Mouse (Mus musculus) intestine, postnatal 0 days (tissue): ENCODE results near the gene Oxct2b. TPM values are rescaled to one million over a fixed set of nuclear protein-coding genes. Genes with fewer than 3 reads are reported as not detected.
"Not testable (repeated sequence)": the region's sequence is repeated elsewhere in the genome, so short reads cannot be mapped to it uniquely, and the experiment has no call there.

Experiments
- ATAC-seq: fragments of 200-750 bp; cut with Nextera tagmentation; 2 replicates; pipeline ENCODE4 v1.8.0; 2017; ENCODE audit warnings: mild to moderate bottlenecking, moderate TSS enrichment, moderate library complexity
- H3K27ac ChIP-seq: fragments of 300-500 bp; sonication (generic); 2 replicates; pipeline ENCODE4 v1.5.1; 2014; ENCODE audit warnings: mild to moderate bottlenecking, low read depth, low read length, moderate library complexity
- H3K27me3 ChIP-seq: fragments of 300-500 bp; sonication (generic); replicated peaks from 2 replicates; pipeline ENCODE4 v1.6.1; 2014; ENCODE audit warnings: low read length, mixed read lengths; ENCODE audit not compliant: control insufficient read depth, insufficient read depth
- H3K36me3 ChIP-seq: fragments of 300-500 bp; sonication (generic); 2 replicates; pipeline ENCODE4 v1.6.1; 2014; ENCODE audit warnings: mild to moderate bottlenecking, moderate library complexity; ENCODE audit not compliant: control insufficient read depth, insufficient read depth
- H3K4me1 ChIP-seq: fragments of 300-500 bp; sonication (generic); replicated peaks from 2 replicates; pipeline ENCODE4 v1.6.1; 2014; ENCODE audit warnings: antibody characterized with exemption, low read length, mixed read lengths; ENCODE audit not compliant: control insufficient read depth, insufficient read depth
- H3K4me2 ChIP-seq: fragments of 300-500 bp; sonication (generic); replicated peaks from 2 replicates; pipeline ENCODE4 v1.6.1; 2014; ENCODE audit warnings: low read depth, mild to moderate bottlenecking, moderate library complexity
- H3K4me3 ChIP-seq: fragments of 300-500 bp; sonication (generic); 2 replicates; pipeline ENCODE4 v1.5.1; 2014; ENCODE audit warnings: low read depth, low read length
- H3K9ac ChIP-seq: fragments of 300-500 bp; sonication (generic); 2 replicates; pipeline ENCODE4 v1.6.1; 2014; ENCODE audit warnings: mild to moderate bottlenecking, low read depth, low read length
- H3K9me3 ChIP-seq: fragments of 300-500 bp; sonication (generic); 2 replicates; pipeline ENCODE4 v1.6.1; 2016; ENCODE audit warnings: mixed run types; ENCODE audit not compliant: control insufficient read depth
- CTCF ChIP-seq: sonication (generic); IDR thresholded peaks from 2 replicates; pipeline ENCODE4 v1.5.1; 2016; ENCODE audit warnings: low read depth, mild to moderate bottlenecking, control low read depth, antibody characterized with exemption, moderate library complexity
- WGBS: fragments of 180-500 bp; shearing (Covaris S2); extraction: QIAGEN DNeasy Blood & Tissue Kit; methylation state at CpG from one replicate; pipeline ENCODE4 v1.1.7; 2014; 5-methylcytosine and 5-hydroxymethylcytosine counted together
- polyA plus RNA-seq: library from polyadenylated mRNA; unstranded; fragments of >200 nt; fragmentation: Nextera tagmentation; extraction: Ambion mirVana; gene quantifications from 2 replicates; pipeline ENCODE4 v1.2.1, GENCODE M21; 2015

Oxct2b gene
- polyA plus RNA-seq, 1 experiment from 2014 or later = 0.52 TPM

- TF ChIP-seq CTCF = peak; percentile 73
- Histone ChIP-seq H3K36me3 (no peaks in the 10 kb centered on the region), H3K4me1 (no peaks in the 10 kb centered on the region), H3K9ac (no peak overlapping the region), H3K27me3 (no peaks in the 10 kb centered on the region), H3K4me2 (no peak overlapping the region), H3K9me3 (no peaks in the 10 kb centered on the region), H3K27ac (no peak overlapping the region), H3K4me3 (no peak overlapping the region)
- WGBS = 14% methylated on average over 4 of the region's 4 CpGs
- ATAC-seq = peak; percentile 72
Observed at GRCm38 (mm10) chr4:123155004-123155403, 38.9 kb downstream of the Oxct2b start.

DNA sequence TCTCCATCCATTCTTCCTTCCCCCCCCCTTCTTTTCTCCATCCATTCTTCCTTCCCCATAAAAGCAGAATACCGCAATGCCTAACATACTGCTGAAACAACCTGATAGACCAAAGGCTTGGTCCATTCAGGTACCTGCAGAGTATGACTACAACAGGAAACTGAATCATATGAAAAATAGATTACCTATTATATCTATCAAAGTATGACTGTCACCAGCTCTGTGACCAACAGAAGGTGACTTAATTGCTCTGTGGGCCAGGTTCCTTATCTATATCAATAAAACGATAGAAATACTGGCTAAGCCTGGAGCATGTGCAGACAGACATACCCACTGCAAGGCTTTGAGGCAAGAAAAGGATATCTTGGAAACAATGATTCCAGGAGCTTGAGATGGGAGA, 39.4 kb downstream of the Oxct2b start:
- H3K27ac ChIP-seq = no peak overlapping the region
- H3K9me3 ChIP-seq = no peaks in the 10 kb centered on the region
- no peaks in the 10 kb centered on the region for H3K4me1 ChIP-seq
- TF ChIP-seq CTCF = no peak
- ATAC-seq = peak; percentile 86
- H3K36me3 ChIP-seq = no peaks in the 10 kb centered on the region
- WGBS = 31% methylated on average over 2 of the region's 2 CpGs
- H3K27me3 ChIP-seq = no peaks in the 10 kb centered on the region
- H3K4me3 ChIP-seq = no peak overlapping the region
- no peak overlapping the region for H3K4me2 ChIP-seq
- H3K9ac ChIP-seq = no peak overlapping the region

DNA sequence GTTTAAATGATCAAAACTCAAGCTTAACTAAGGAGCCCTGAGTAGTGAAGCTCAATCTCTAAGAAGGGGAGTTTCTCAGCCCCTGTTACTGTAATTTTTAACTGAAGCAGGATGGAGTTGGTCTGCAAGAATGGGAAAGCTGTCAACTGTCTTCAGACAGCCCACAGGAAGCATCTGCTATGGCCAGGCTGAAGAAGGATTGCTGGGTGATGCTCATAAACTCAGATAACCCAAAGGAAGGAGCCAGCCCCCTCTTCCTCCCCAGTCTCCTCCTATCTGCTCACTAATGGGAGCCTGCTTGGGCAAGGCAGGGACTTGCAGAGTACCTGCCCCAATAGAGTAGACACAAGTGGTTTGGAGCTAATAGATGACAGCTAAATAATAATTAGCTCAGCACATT, 39.8 kb downstream of the Oxct2b start:
- Histone ChIP-seq H3K9me3 (no peaks in the 10 kb centered on the region), H3K36me3 (no peaks in the 10 kb centered on the region), H3K9ac (no peak overlapping the region), H3K27ac (no peak overlapping the region), H3K4me2 (no peak overlapping the region), H3K27me3 (no peaks in the 10 kb centered on the region), H3K4me1 (no peaks in the 10 kb centered on the region), H3K4me3 (no peak overlapping the region)
- no peak for TF ChIP-seq CTCF
- ATAC-seq = no peak

- Histone ChIP-seq H3K4me1 (no peaks in the 10 kb centered on the region), H3K36me3 (no peaks in the 10 kb centered on the region), H3K4me2 (no peak overlapping the region), H3K27me3 (no peaks in the 10 kb centered on the region), H3K9me3 (no peaks in the 10 kb centered on the region), H3K4me3 (no peak overlapping the region), H3K9ac (no peak overlapping the region), H3K27ac (no peak overlapping the region)
- TF ChIP-seq CTCF = no peak
- WGBS = 82% methylated on average over 6 of the region's 6 CpGs
- ATAC-seq = no peak
Observed at GRCm38 (mm10) chr4:123160571-123160970, 44.5 kb downstream of the Oxct2b start.

DNA sequence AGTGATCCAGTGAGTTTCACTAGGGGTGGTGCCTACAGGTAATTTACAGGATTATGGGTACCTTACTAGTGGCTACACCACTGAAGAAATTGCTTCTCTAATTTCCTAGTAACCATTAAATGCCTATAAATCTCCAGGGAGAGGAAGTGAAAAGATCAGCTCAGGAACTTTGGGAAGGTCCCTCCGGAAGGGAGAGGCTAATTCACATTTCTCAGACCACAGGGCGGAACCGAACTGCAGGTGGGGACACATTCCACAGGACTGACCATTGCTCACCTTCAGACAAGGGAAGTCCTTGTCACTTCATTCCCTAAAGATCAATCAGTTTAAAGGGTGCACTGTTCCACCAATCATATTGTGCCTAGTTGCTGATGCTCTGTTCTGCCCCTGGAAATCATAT, 45.2 kb downstream of the Oxct2b start:
- not testable (repeated sequence) for H3K27me3 ChIP-seq, H3K9me3 ChIP-seq, H3K4me2 ChIP-seq, H3K4me1 ChIP-seq, H3K36me3 ChIP-seq, H3K4me3 ChIP-seq, ATAC-seq, H3K9ac ChIP-seq, H3K27ac ChIP-seq
- WGBS = 70% methylated on average over 3 of the region's 3 CpGs

- Histone ChIP-seq H3K36me3 (no peaks in the 10 kb centered on the region), H3K4me2 (no peak overlapping the region; the same call in 1 of the 2 replicates), H3K4me3 (no peak overlapping the region), H3K9ac (no peak overlapping the region), H3K27ac (no peak overlapping the region), H3K9me3 (no peaks in the 10 kb centered on the region; the same call in 1 of the 2 replicates), H3K27me3 (no peaks in the 10 kb centered on the region), H3K4me1 (no peaks in the 10 kb centered on the region)
- WGBS = 9% methylated on average over 15 of the region's 15 CpGs
- TF ChIP-seq CTCF = no peak
- no peak for ATAC-seq
Observed at GRCm38 (mm10) chr4:123162305-123162917, 46.3 kb downstream of the Oxct2b start.

DNA sequence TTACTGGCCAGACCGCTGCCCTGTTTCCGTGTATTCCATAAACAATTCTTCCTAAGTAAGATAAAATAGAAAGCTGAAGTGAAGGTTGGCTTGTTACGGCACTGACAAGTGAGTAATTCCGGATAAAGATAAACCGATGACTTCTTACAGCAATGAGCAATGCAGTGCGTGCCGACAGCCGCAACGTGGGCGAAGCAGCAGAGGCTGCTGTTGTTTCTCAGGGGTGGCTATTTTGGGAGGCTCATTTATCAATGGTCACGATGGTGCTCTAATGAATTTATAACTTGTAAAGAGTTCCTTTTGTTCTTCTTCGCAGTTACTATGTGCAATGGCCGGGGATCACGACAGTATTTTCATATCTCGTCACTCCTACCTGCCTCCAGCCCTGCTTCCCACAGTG, 48.1 kb downstream of the Oxct2b start:
- WGBS = 65% methylated on average over 15 of the region's 15 CpGs
- TF ChIP-seq CTCF = no peak
- ATAC-seq = no peak
- H3K4me2 ChIP-seq = no peak overlapping the region
- no peaks in the 10 kb centered on the region for H3K4me1 ChIP-seq
- no peak overlapping the region for H3K27ac ChIP-seq
- H3K27me3 ChIP-seq = no peaks in the 10 kb centered on the region
- H3K36me3 ChIP-seq = no peaks in the 10 kb centered on the region
- no peak overlapping the region for H3K9ac ChIP-seq
- H3K4me3 ChIP-seq = no peak overlapping the region
- no peaks in the 10 kb centered on the region; the same call in 1 of the 2 replicates for H3K9me3 ChIP-seq

Other genes starting within 250 kb of the Oxct2b start
- 58.4 and 60.4 TPM in 2 replicates for gene Cap1, start 230.2 kb upstream of the Oxct2b start, polyA plus RNA-seq
- 189 and 247 TPM in 2 replicates for gene Mfsd2a, start 155.1 kb upstream of the Oxct2b start, polyA plus RNA-seq
- 2.5 and 2.9 TPM in 2 replicates for gene Mycl, start 120.6 kb upstream of the Oxct2b start, polyA plus RNA-seq
- 5.6 and 5.8 TPM in 2 replicates for gene Trit1, start 99.7 kb upstream of the Oxct2b start, polyA plus RNA-seq
- gene Bmp8b, start 11.1 kb upstream of the Oxct2b start, polyA plus RNA-seq = 0.30 and 0.41 TPM in 2 replicates
- gene Ppie, start 23.7 kb downstream of the Oxct2b start, polyA plus RNA-seq = 30.9 and 31.5 TPM in 2 replicates
- gene Hpcal4, start 67.0 kb downstream of the Oxct2b start, polyA plus RNA-seq = 5.0 and 7.2 TPM in 2 replicates
- gene Nt5c1a, start 85.2 kb downstream of the Oxct2b start, polyA plus RNA-seq = not detected in 2 replicates
- 4.3 and 4.5 TPM in 2 replicates for gene Heyl, start 117.3 kb downstream of the Oxct2b start, polyA plus RNA-seq
- 12.6 and 15.0 TPM in 2 replicates for gene Pabpc4, start 146.1 kb downstream of the Oxct2b start, polyA plus RNA-seq
- 0.21 and 0.24 TPM in 2 replicates for gene Oxct2a, start 207.4 kb downstream of the Oxct2b start, polyA plus RNA-seq
- gene Bmp8a, start 227.0 kb downstream of the Oxct2b start, polyA plus RNA-seq = 7.3 and 8.1 TPM in 2 replicates